Mouse (Mus musculus): ENCODE results near the gene Rrnad1.

Rrnad1 gene

GRCm38 (mm10) chr3:87877730-87878129 is 52.8 kb downstream of the Rrnad1 start:
- no peak for DNase-seq (ENCODE audit: low spot score)
